Mouse (Mus musculus) embryonic facial prominence, embryonic 12.5 days (tissue): ENCODE measurements at regions not wholly inside any gene's neighbourhood (a gene's known extent, or its start where the extent isn't known, plus 50 kb on each side); places are given as distances from the start of the nearest gene placed in this dataset.

Experiments
- ATAC-seq: fragments of 200-750 bp; cut with Nextera tagmentation; 2 replicates; pipeline ENCODE4 v1.8.0; 2017; ENCODE audit not compliant: insufficient number of reproducible peaks, insufficient read depth, low FRiP score, low TSS enrichment
- H3K27ac ChIP-seq: fragments of 300-500 bp; sonication (generic); 2 replicates; pipeline ENCODE4 v1.5.1; 2016; ENCODE audit warnings: mild to moderate bottlenecking
- H3K27me3 ChIP-seq: fragments of 300-500 bp; sonication (generic); 2 replicates; pipeline ENCODE4 v1.6.1; 2016; ENCODE audit warnings: mild to moderate bottlenecking, moderate library complexity
- H3K36me3 ChIP-seq: fragments of 300-500 bp; sonication (generic); 2 replicates; pipeline ENCODE4 v1.6.1; 2016; ENCODE audit warnings: mild to moderate bottlenecking
- H3K4me1 ChIP-seq: fragments of 300-500 bp; sonication (generic); 2 replicates; pipeline ENCODE4 v1.6.1; 2016
- H3K4me2 ChIP-seq: fragments of 300-500 bp; sonication (generic); replicated peaks from 2 replicates; pipeline ENCODE4 v1.6.1; 2016; ENCODE audit warnings: mild to moderate bottlenecking, moderate library complexity
- H3K4me3 ChIP-seq: fragments of 300-500 bp; sonication (generic); 2 replicates; pipeline ENCODE4 v1.5.1; 2016; ENCODE audit warnings: mild to moderate bottlenecking
- H3K9ac ChIP-seq: fragments of 300-500 bp; sonication (generic); 2 replicates; pipeline ENCODE4 v1.6.1; 2016; ENCODE audit warnings: mild to moderate bottlenecking, moderate library complexity
- H3K9me3 ChIP-seq: fragments of 300-500 bp; sonication (generic); 2 replicates; pipeline ENCODE4 v1.6.1; 2016; ENCODE audit warnings: mild to moderate bottlenecking, moderate library complexity
- whole genome bisulfite sequencing: fragments of 180-500 bp; shearing (Covaris S2); methylation state at CpG from one replicate; pipeline ENCODE4 v1.1.7; 2016; 5-methylcytosine and 5-hydroxymethylcytosine counted together

DNA sequence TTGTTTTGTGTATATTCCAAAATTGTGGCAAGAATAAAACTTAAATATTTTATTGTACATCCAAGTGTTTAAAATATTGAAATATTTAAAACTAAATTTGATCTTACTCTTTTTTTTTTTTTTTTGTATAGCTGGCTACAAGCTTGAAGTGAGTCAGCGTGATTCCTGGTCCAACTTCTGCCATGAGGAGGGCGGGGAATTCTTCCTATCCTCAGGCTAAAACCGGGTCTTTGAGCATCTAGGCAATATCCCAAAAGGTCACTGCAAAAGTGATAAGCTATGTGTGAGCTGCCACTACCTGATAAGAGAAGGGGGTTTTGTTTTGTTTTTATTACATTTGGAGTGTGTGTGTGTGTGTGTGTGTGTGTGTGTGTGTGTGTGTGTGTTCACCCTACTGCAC lies 308.1 kb upstream of the Id4 start:
- H3K4me1 ChIP-seq = 0 out of 2 replicates have a peak, but pooled peaks cover 3% of the 10 kb centered on the region
- H3K36me3 ChIP-seq = no peaks in the 10 kb centered on the region
- H3K27me3 ChIP-seq = no peaks in the 10 kb centered on the region
- ATAC-seq = no peak
- no peak overlapping the region for H3K27ac ChIP-seq
- no peaks in the 10 kb centered on the region for H3K9me3 ChIP-seq
- H3K4me3 ChIP-seq = no peak overlapping the region
- H3K9ac ChIP-seq = no peak overlapping the region
- WGBS = 73% methylated on average over 3 of the region's 3 CpGs
- no peak overlapping the region for H3K4me2 ChIP-seq

DNA sequence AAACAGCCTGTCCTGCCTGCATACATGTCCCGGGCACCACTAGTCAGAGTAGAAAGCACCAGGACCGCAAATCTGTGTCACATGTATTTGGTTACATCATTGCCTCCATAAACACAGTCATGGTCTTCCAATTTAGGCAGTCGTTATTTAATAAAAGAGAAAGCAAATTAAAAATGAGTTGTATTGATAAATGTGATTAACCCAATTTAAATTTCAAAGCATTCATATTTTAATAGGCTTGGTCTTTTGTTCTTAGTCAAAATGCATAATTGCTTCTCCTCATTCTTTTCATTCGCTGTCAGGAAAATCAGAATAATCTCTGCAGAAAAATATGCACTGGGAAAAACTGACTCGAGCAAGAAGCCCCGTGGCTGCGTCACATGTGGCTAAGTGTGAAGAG lies 307.3 kb upstream of the Id4 start:
- H3K4me3 ChIP-seq = no peak overlapping the region
- H3K9ac ChIP-seq = no peak overlapping the region
- H3K9me3 ChIP-seq = no peaks in the 10 kb centered on the region
- ATAC-seq = no peak
- H3K4me2 ChIP-seq = no peak overlapping the region
- H3K27me3 ChIP-seq = no peaks in the 10 kb centered on the region
- no peak overlapping the region for H3K27ac ChIP-seq
- 0 out of 2 replicates have a peak, but pooled peaks cover 3% of the 10 kb centered on the region for H3K4me1 ChIP-seq
- 67% methylated on average over 7 of the region's 7 CpGs for WGBS
- H3K36me3 ChIP-seq = no peaks in the 10 kb centered on the region

DNA sequence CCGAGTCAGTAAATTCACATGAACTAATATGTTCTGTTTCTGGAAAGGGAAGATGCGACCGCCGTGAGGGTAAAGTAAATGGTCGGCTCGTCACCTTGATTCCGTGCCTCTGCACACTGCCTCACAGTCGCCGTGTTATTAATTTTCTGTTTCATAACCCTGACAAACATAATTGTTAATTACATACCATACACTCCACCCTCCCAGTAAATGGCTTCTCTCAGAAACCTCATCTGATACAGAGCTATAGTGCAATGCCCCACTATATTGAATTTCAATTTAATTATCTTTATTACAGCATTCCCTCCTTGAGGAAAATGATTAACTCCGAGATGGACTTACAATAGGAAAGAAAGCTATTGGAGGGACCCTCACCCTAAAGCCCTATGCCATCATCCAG lies 305.5 kb upstream of the Id4 start:
- ATAC-seq = no peak
- H3K4me3 ChIP-seq = no peak overlapping the region

DNA sequence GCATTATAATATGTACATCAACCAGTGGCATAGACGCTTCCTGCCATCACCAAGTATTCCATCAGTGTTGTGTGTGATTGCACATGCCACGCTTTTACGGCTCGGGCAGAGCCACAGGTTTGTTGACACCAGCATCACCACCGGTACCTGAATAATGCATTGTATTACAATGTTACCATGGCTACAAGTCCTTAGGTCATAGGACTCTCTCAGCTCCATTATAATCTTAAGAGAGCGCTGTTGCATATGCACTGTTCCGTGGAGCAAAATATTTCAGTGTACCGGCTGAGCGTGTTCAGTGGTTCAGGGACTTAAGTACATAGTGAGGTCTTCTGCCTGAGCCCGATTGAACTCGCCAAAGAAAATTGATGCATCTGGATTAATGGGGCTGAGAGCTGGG lies 303.4 kb upstream of the Id4 start:
- Histone ChIP-seq H3K36me3 (no peaks in the 10 kb centered on the region), H3K4me2 (no peak overlapping the region), H3K4me3 (no peak overlapping the region), H3K9ac (no peak overlapping the region), H3K9me3 (no peaks in the 10 kb centered on the region), H3K27me3 (no peaks in the 10 kb centered on the region), H3K27ac (no peak overlapping the region), H3K4me1 (0 out of 2 replicates have a peak, but pooled peaks cover 3% of the 10 kb centered on the region)
- WGBS = 92% methylated on average over 11 of the region's 11 CpGs
- no peak for ATAC-seq

More for the DNA sequence above, 305.5 kb upstream of the Id4 start:
- no peaks in the 10 kb centered on the region for H3K27me3 ChIP-seq
- no peaks in the 10 kb centered on the region for H3K36me3 ChIP-seq
- H3K27ac ChIP-seq = no peak overlapping the region
- no peaks in the 10 kb centered on the region for H3K9me3 ChIP-seq
- H3K4me1 ChIP-seq = 0 out of 2 replicates have a peak, but pooled peaks cover 3% of the 10 kb centered on the region
- H3K9ac ChIP-seq = no peak overlapping the region
- 85% methylated on average over 10 of the region's 10 CpGs for WGBS
- no peak overlapping the region for H3K4me2 ChIP-seq

DNA sequence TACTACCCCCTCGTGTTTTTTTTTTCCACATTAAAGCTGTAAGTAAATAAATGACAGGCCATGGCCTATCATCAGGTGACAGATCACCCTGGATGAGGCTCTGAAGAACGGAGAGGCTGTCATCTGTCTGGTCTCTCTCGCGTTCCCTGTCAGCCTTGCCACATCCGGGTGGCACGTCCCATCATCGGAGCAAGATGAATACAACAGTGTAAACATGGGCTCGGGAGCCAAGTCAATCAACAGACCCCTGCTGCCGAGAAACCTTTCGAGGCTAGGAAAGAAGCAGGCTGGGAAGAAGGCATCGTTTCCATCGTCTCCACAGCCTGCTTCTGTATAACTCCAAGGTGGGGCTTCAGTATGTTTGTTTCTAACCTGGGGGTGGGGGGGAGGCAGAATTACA lies 286.8 kb upstream of the Id4 start:
- no peaks in the 10 kb centered on the region for H3K36me3 ChIP-seq
- WGBS = 58% methylated on average over 12 of the region's 12 CpGs
- H3K27me3 ChIP-seq = no peaks in the 10 kb centered on the region
- no peak overlapping the region for H3K4me3 ChIP-seq
- H3K4me1 ChIP-seq = no peaks in the 10 kb centered on the region
- no peak overlapping the region for H3K4me2 ChIP-seq
- no peaks in the 10 kb centered on the region for H3K9me3 ChIP-seq
- H3K9ac ChIP-seq = no peak overlapping the region
- no peak for ATAC-seq
- no peak overlapping the region for H3K27ac ChIP-seq

DNA sequence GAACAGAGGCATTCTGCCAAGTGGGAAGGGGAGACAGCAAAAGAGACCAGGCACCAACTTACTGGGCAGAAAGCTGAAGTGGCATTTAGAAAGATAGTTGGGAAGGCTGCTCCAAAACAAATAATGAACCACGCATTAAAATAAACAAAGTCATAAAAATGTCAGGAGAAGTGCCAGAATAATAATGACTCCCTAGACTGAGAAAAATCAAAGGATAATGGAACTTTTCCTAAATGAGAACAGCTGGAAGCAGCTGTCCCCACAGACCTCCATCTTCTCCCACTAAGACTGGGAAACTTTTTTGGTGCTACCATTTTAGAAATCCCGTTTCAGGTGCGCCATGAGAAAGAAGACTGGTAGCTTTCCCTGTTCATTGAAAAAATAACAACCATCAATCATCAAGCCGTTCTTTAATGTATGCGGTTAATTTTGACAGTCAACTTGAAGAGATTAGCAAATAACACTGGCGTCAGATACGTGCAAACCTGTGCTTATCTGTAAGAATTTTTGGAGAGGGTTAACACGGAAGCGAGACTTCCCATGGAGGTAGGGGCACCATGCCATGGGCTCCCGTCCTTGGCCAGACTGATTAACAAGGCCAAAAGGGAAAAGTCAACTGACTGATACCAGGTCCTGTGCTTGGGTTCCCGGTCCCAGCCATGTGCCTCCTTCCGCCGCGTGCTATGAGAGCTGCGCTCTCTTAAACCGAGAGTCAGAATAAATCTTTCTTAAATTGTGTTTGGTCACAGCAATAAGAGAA lies 286.1 kb upstream of the Id4 start:
- H3K27ac ChIP-seq = no peak overlapping the region
- no peaks in the 10 kb centered on the region for H3K27me3 ChIP-seq
- no peaks in the 10 kb centered on the region for H3K9me3 ChIP-seq
- no peaks in the 10 kb centered on the region for H3K4me1 ChIP-seq
- no peak overlapping the region for H3K4me3 ChIP-seq
- no peak for ATAC-seq
- H3K36me3 ChIP-seq = no peaks in the 10 kb centered on the region
- no peak overlapping the region for H3K9ac ChIP-seq
- 89% methylated on average over 16 of the region's 16 CpGs for WGBS
- H3K4me2 ChIP-seq = no peak overlapping the region

DNA sequence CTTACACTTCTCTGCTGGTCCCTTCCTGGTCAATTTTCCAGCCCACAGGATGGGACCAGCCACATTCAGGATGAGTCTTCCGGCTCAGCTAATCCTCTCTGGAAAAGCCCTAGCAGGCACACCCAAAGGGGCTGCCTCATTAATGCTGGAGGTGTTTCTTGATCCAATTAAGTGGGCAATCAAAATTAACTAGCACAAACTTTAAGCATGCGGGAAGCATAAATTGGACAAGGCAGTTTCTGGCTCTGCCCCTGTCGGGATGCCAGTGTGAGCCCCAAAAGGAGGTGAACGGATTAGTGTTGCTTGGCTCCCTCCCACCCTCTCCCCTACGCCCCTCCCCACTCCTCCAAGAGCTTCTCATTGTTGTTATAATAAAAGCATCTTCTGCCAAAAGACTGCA lies 262.5 kb upstream of the Id4 start:
- no peaks in the 10 kb centered on the region for H3K27me3 ChIP-seq
- no peak overlapping the region for H3K4me2 ChIP-seq
- H3K27ac ChIP-seq = no peak overlapping the region
- 52% methylated on average over 5 of the region's 5 CpGs for WGBS
- no peaks in the 10 kb centered on the region for H3K4me1 ChIP-seq
- no peak for ATAC-seq
- H3K36me3 ChIP-seq = no peaks in the 10 kb centered on the region
- H3K4me3 ChIP-seq = no peak overlapping the region
- H3K9ac ChIP-seq = no peak overlapping the region
- no peaks in the 10 kb centered on the region for H3K9me3 ChIP-seq

DNA sequence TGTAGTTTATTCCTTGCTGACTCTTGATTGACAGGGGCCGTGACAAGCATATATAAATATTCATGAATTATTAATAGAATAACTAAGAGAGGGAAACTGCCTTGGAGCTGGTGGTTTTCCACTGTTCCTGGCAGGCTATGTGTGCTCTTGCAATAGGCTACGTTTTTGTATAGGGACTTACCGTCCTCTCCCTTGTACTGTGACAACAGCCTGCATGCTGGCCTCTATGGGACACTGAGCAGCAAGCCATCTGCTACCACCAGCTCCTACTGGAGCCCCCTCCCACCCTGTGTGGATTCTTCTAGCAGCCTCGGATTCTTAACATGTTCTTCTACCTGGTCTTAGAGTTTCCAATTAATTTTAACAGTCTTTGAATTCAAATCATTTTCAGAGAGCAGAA lies 261.6 kb upstream of the Id4 start:
- no peak for ATAC-seq
- Histone ChIP-seq H3K36me3 (no peaks in the 10 kb centered on the region), H3K4me2 (no peak overlapping the region), H3K4me1 (no peaks in the 10 kb centered on the region), H3K27ac (no peak overlapping the region), H3K4me3 (no peak overlapping the region), H3K9me3 (no peaks in the 10 kb centered on the region), H3K27me3 (no peaks in the 10 kb centered on the region), H3K9ac (no peak overlapping the region)
- 70% methylated on average over 4 of the region's 4 CpGs for WGBS

DNA sequence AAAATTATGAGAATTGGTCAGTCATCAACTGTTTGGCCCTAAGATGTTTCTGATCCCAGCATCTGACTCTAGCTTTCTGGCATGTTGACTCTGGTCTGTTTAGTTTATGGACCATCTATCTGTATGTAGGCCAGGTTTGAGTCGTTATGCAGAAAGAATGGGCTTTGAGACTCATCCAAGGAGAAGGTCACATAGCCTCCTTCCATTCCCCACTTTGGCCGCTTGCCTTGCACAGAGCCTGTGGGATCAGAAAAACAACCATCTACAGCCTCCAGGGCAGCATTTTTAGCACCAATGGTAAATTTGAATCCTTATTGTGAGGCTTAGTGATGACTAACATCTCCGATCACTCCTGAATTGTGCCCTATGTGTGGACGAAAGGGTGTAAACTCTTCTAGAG lies 257.9 kb upstream of the Id4 start:
- H3K4me2 ChIP-seq = no peak overlapping the region
- WGBS = 94% methylated on average over 4 of the region's 4 CpGs
- no peaks in the 10 kb centered on the region for H3K36me3 ChIP-seq
- no peaks in the 10 kb centered on the region for H3K9me3 ChIP-seq
- ATAC-seq = no peak
- no peaks in the 10 kb centered on the region for H3K27me3 ChIP-seq
- H3K4me1 ChIP-seq = no peaks in the 10 kb centered on the region
- no peak overlapping the region for H3K27ac ChIP-seq
- H3K9ac ChIP-seq = no peak overlapping the region
- H3K4me3 ChIP-seq = no peak overlapping the region

DNA sequence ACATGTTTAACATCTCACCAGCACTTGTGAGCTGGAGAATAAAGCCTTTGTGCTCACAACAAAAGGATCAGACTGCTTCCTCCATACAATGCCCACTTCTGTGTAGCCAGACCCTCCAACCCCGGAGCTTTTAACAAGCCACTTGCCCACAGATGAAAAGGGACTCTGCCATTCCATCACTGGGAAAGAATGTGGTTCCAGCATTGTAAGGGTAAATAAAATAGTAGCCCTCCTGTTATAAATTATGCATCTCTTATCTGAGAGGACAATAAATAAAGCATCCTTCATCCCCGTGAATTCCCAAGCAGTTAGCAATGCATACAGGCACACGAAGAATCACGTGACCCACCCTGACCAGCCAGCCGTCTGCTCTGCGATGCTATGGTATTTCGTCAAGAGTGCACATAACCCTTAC lies 247.7 kb upstream of the Id4 start:
- Histone ChIP-seq H3K27me3 (no peaks in the 10 kb centered on the region), H3K27ac (no peak overlapping the region), H3K9me3 (no peaks in the 10 kb centered on the region), H3K9ac (no peak overlapping the region), H3K4me3 (no peak overlapping the region), H3K36me3 (no peaks in the 10 kb centered on the region), H3K4me1 (no peaks in the 10 kb centered on the region), H3K4me2 (no peak overlapping the region)
- no peak for ATAC-seq
- WGBS = 60% methylated on average over 7 of the region's 7 CpGs

DNA sequence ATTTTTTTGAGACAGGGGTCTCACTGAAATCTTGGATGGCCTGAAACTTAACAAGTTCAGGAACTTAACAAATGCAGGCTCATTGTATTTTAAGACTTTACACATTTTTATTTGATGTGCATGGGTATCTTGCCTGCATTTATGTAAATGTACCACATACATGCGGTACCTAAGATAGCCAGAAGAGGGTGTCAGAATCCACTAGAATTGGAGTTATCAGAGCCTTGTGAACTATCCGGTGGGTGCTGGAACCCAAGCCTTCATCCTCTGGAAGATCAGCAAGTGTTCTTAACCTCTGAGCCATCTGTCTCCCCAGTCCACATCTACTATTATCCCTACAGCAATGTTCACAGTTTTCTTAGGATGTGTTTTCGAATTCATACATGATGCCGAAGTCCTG lies 245.7 kb upstream of the Id4 start:
- Histone ChIP-seq H3K36me3 (no peaks in the 10 kb centered on the region), H3K4me3 (no peak overlapping the region), H3K4me2 (no peak overlapping the region), H3K9me3 (no peaks in the 10 kb centered on the region), H3K27me3 (no peaks in the 10 kb centered on the region), H3K9ac (no peak overlapping the region), H3K27ac (no peak overlapping the region), H3K4me1 (no peaks in the 10 kb centered on the region)
- ATAC-seq = no peak
- 86% methylated on average over 4 of the region's 4 CpGs for WGBS

DNA sequence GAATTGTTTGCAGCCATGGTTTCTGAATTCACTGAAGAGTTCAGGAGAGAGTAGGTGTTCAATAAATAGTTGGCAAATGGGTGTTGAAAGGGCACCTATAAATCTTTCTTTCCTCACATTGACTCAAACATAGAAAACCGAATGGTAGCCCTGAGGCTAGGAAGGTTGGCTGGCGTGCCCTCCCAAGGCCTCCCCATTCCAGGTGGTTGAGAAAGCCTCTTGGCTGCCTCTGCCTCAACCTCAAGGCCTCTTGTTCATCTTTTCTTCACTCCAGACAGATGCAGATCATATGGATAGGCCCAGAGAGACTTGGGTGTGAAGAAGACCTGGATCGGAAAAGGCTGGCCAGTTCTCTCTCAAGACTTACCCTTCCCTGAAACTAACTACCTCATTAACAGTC lies 245.0 kb upstream of the Id4 start:
- no peak overlapping the region for H3K27ac ChIP-seq
- ATAC-seq = no peak
- no peaks in the 10 kb centered on the region for H3K9me3 ChIP-seq
- no peak overlapping the region for H3K4me2 ChIP-seq
- no peak overlapping the region for H3K9ac ChIP-seq
- no peaks in the 10 kb centered on the region for H3K36me3 ChIP-seq
- no peaks in the 10 kb centered on the region for H3K4me1 ChIP-seq
- H3K4me3 ChIP-seq = no peak overlapping the region
- WGBS = 85% methylated on average over 3 of the region's 3 CpGs
- H3K27me3 ChIP-seq = no peaks in the 10 kb centered on the region
